18 mouse cellular contexts compared by ENCODE assay signal in the genomic region with DNA sequence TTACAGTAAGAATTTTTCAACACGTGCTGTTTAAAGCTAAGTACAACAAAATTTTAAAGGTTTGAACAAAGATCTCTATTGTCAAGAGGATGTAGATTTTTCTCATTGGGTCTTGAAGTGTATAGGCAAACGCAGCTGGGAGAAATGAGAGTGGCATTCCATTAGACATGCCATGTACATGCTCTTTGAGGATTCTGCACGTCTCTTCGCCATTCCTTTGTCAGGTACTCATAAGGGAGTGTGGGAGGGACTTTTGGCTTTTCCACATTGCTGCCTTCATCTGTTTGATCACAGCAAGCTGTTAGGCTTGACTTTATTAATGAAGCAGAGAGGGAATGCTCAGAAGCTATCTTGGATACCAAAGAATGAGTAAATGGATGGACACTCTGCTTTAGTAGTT.
"Had no signal": no experiment of that assay in that cellular context is flagged by ENCODE, and none has a peak within 500 bp of the region (broad histone marks: within the 10 kb centered on the region; RNA-seq: fewer than 3 reads in every experiment).

No protein-coding gene starts in this region.

- H3K9me3 ChIP-seq: midbrain, embryonic 10.5 days; midbrain, embryonic 12.5 days; neural tube, embryonic 13.5 days; neural tube, embryonic 15.5 days had no signal

- H3K4me1 ChIP-seq: midbrain, embryonic 10.5 days; midbrain, embryonic 12.5 days; neural tube, embryonic 13.5 days; neural tube, embryonic 15.5 days had no signal

- DNase-seq: lung, adult 18-20 months; lung, postnatal 10 days; lung, postnatal 4 days; midbrain, embryonic 14.5 days; retina, postnatal 1 day; right cerebral cortex, adult 18-20 months; right cerebral cortex, postnatal 25 days; right cerebral cortex, postnatal 4 days; spleen, adult 18-20 months; thymus, adult 18-20 months; thymus, postnatal 14 days; thymus, postnatal 36 days had no signal

- H3K4me2 ChIP-seq: midbrain, embryonic 12.5 days; neural tube, embryonic 13.5 days; neural tube, embryonic 15.5 days had no signal

- H3K27ac ChIP-seq: midbrain, embryonic 10.5 days; midbrain, embryonic 12.5 days; neural tube, embryonic 13.5 days; neural tube, embryonic 15.5 days had no signal

- H3K9ac ChIP-seq: midbrain, embryonic 12.5 days; neural tube, embryonic 13.5 days; neural tube, embryonic 15.5 days had no signal

- H3K4me3 ChIP-seq: midbrain, embryonic 10.5 days; midbrain, embryonic 12.5 days; myocyte; neural tube, embryonic 13.5 days; neural tube, embryonic 15.5 days had no signal

- ATAC-seq: midbrain, embryonic 16.5 days had no signal

- H3K36me3 ChIP-seq: midbrain, embryonic 10.5 days; midbrain, embryonic 12.5 days; neural tube, embryonic 13.5 days; neural tube, embryonic 15.5 days had no signal
